Mouse (Mus musculus) midbrain, postnatal 0 days (tissue): ENCODE data around the gene Rere. TPM values are rescaled to one million over a fixed set of nuclear protein-coding genes. Genes with fewer than 3 reads are reported as not detected.

Source experiments
- ATAC-seq: fragments of 200-750 bp; cut with Nextera tagmentation; 2 replicates; pipeline ENCODE4 v1.8.0; 2017; ENCODE audit warnings: moderate number of reproducible peaks, mild to moderate bottlenecking, moderate TSS enrichment, moderate library complexity; ENCODE audit not compliant: low FRiP score
- DNase-seq: peaks from one replicate; pipeline ENCODE4 v3.0.0-alpha.2; 2015; ENCODE audit warnings: low spot score
- H3K27ac ChIP-seq: fragments of 300-500 bp; sonication (generic); 2 replicates; pipeline ENCODE4 v1.5.1; 2014; ENCODE audit warnings: low read depth, mild to moderate bottlenecking, low read length, mixed read lengths
- H3K27me3 ChIP-seq: fragments of 300-500 bp; sonication (generic); 2 replicates; pipeline ENCODE4 v1.6.1; 2014; ENCODE audit warnings: low read length, control low read depth, mixed read lengths; ENCODE audit not compliant: insufficient read depth
- H3K36me3 ChIP-seq: fragments of 300-500 bp; sonication (generic); 2 replicates; pipeline ENCODE4 v1.6.1; 2014; ENCODE audit warnings: low read length, control low read depth, mixed read lengths; ENCODE audit not compliant: insufficient read depth
- H3K4me1 ChIP-seq: fragments of 300-500 bp; sonication (generic); 2 replicates; pipeline ENCODE4 v1.6.1; 2014; ENCODE audit warnings: mild to moderate bottlenecking, control low read depth, antibody characterized with exemption, low read length, mixed read lengths; ENCODE audit not compliant: insufficient read depth
- H3K4me2 ChIP-seq: fragments of 300-500 bp; sonication (generic); 2 replicates; pipeline ENCODE4 v1.6.1; 2014; ENCODE audit warnings: low read depth, mild to moderate bottlenecking, low read length, mixed read lengths; ENCODE audit not compliant: poor library complexity, severe bottlenecking
- H3K4me3 ChIP-seq: fragments of 300-500 bp; sonication (generic); 2 replicates; pipeline ENCODE4 v1.5.1; 2014; ENCODE audit warnings: low read depth, mild to moderate bottlenecking, low read length, moderate library complexity
- H3K9ac ChIP-seq: fragments of 300-500 bp; sonication (generic); replicated peaks from 2 replicates; pipeline ENCODE4 v1.6.1; 2014; ENCODE audit warnings: mild to moderate bottlenecking, low read length, moderate library complexity, mixed read lengths; ENCODE audit not compliant: poor library complexity, severe bottlenecking
- H3K9me3 ChIP-seq: fragments of 300-500 bp; sonication (generic); 2 replicates; pipeline ENCODE4 v1.6.1; 2016; ENCODE audit warnings: low read length, control low read depth
- CTCF ChIP-seq: IDR thresholded peaks from 2 replicates; pipeline ENCODE4 v1.5.1; 2016; ENCODE audit warnings: antibody characterized with exemption, mild to moderate bottlenecking
- WGBS: fragments of 180-500 bp; shearing (Covaris S2); extraction: QIAGEN DNeasy Blood & Tissue Kit; methylation state at CpG from one replicate; pipeline ENCODE4 v1.1.7; 2014; 5-methylcytosine and 5-hydroxymethylcytosine counted together
- polyA plus RNA-seq: library from polyadenylated mRNA; unstranded; fragments of >200 nt; fragmentation: Nextera tagmentation; extraction: Ambion mirVana; gene quantifications from 2 replicates; pipeline ENCODE4 v1.2.1, GENCODE M21; 2015
- total RNA-seq: library from RNA; depleted of rRNA; stranded (reverse); fragments of >200 nt; gene quantifications from 2 replicates; pipeline ENCODE4 v1.2.3, GENCODE M21; 2014

The Rere gene
- total and polyA plus RNA-seq, 2 experiments from 2014 or later = 22.7 to 36.8 TPM

GRCm38 (mm10) chr4:150379313-150379712, 97.9 kb downstream of the Rere start:
- Histone ChIP-seq H3K9ac (no peak overlapping the region), H3K4me2 (no peak overlapping the region), H3K27ac (no peak overlapping the region), H3K9me3 (no peaks in the 10 kb centered on the region), H3K36me3 (no peaks in the 10 kb centered on the region), H3K4me3 (no peak overlapping the region), H3K4me1 (0 out of 2 replicates have a peak, but pooled peaks cover 3% of the 10 kb centered on the region), H3K27me3 (no peaks in the 10 kb centered on the region)
- 85% methylated on average over 6 of the region's 6 CpGs for WGBS
- TF ChIP-seq CTCF = no peak
- no peak for DNase-seq
- no peak for ATAC-seq

DNA sequence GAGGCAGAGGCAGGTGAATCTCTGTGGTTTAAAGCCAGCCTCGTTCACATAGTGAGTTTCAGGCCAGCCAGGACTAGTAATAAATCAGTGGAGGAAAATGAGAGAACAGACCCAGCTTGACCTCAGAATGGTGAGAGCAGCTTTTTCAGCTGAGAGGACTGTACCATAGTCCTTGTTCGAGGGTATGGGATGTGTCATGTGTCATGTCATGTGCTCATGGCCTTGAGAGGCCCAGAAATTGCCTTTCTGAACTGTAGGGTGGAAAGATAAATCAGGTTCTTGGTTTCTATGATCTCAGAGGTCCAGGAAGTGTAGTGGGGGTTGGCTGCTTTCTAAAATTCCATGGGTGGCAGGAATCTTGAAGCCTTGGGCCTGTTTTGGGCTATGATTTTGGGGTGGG, 98.3 kb downstream of the Rere start:
- Histone ChIP-seq H3K4me3 (no peak overlapping the region), H3K4me2 (no peak overlapping the region), H3K9ac (no peak overlapping the region), H3K27me3 (no peaks in the 10 kb centered on the region), H3K36me3 (no peaks in the 10 kb centered on the region), H3K9me3 (no peaks in the 10 kb centered on the region), H3K27ac (no peak overlapping the region), H3K4me1 (0 out of 2 replicates have a peak, but pooled peaks cover under 1% of the 10 kb centered on the region)
- ATAC-seq (no peak), DNase-seq (no peak)
- TF ChIP-seq CTCF = no peak
- 78% methylated on average over 2 of the region's 2 CpGs for WGBS

DNA sequence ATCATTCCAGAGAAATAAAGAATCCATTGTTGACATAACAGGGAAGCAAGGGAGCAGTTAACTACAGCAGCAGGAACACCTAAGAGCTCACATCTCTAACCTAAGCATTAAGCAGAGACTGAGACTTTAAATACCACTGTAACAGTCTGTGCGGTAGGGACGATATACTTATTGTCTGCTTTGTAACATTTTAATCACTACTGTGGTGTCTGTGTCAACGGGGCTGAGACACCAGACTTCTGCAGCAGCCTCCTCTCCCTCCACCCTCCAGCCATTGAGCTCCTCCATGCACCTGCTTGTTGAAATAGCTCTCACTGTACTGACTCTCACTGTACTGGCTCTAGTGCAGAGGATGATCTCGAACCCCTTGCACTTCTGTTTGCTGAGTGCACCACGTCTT, 98.8 kb downstream of the Rere start:
- WGBS = 55% methylated on average over 5 of the region's 5 CpGs
- H3K4me2 ChIP-seq = no peak overlapping the region
- no peaks in the 10 kb centered on the region for H3K4me1 ChIP-seq
- no peak for TF ChIP-seq CTCF
- no peaks in the 10 kb centered on the region for H3K27me3 ChIP-seq
- H3K9ac ChIP-seq = no peak overlapping the region
- ATAC-seq = no peak
- H3K9me3 ChIP-seq = no peaks in the 10 kb centered on the region
- H3K4me3 ChIP-seq = no peak overlapping the region
- DNase-seq = no peak
- no peak overlapping the region for H3K27ac ChIP-seq
- no peaks in the 10 kb centered on the region for H3K36me3 ChIP-seq

DNA sequence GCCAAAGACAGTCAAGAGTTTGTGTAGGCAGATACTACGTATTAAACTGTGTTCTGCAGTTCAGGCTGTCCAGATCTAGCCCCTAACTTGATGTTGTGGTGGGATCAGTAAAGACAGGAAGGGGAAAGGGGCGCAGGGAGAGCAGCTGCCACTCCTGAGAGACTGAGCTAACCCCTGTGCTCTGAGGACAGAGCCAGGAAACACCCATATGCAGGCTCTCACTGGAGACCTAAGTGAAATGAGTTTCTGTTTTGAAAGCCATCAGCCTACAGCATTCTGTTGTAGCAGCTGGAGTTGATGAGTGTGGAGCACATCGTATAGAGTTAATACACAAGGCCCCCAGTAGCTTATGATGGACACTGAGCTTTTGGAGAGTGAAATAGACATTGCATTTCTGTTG, 101.1 kb downstream of the Rere start:
- Histone ChIP-seq H3K4me2 (no peak overlapping the region), H3K4me1 (no peaks in the 10 kb centered on the region), H3K27ac (no peak overlapping the region), H3K9ac (no peak overlapping the region), H3K4me3 (no peak overlapping the region), H3K36me3 (no peaks in the 10 kb centered on the region), H3K9me3 (no peaks in the 10 kb centered on the region), H3K27me3 (no peaks in the 10 kb centered on the region)
- TF ChIP-seq CTCF = no peak
- no peak for ATAC-seq
- DNase-seq = no peak
- 82% methylated on average over 3 of the region's 3 CpGs for WGBS

GRCm38 (mm10) chr4:150384405-150384804, 103.0 kb downstream of the Rere start:
- 46% methylated on average over 8 of the region's 8 CpGs for WGBS
- DNase-seq (peak; percentile 27), ATAC-seq (no peak)
- H3K27ac ChIP-seq = no peak overlapping the region
- no peak overlapping the region for H3K4me2 ChIP-seq
- H3K9me3 ChIP-seq = no peaks in the 10 kb centered on the region
- no peaks in the 10 kb centered on the region for H3K4me1 ChIP-seq
- no peak overlapping the region for H3K9ac ChIP-seq
- no peaks in the 10 kb centered on the region for H3K27me3 ChIP-seq
- no peak overlapping the region for H3K4me3 ChIP-seq
- no peaks in the 10 kb centered on the region for H3K36me3 ChIP-seq
- no peak for TF ChIP-seq CTCF

DNA sequence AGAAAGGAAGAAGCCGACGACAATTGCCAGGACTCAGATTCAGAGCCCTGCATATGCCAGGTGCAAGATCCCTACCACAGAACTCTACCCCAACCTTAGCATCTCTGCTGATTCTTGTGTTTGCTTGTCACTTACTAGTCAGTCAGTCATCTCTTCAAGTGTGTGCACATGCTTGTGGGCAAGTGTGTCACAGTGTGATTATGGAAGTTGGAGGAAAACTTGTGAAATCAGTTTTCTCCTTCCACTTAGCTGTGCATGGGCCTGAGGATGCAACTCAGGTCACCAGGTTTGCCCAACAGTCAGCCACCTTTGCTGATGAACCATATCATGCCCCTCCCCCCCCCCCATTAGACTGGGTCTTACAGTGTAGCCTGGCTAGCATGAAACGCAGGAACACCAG, 103.5 kb downstream of the Rere start:
- H3K9me3 ChIP-seq = no peaks in the 10 kb centered on the region
- DNase-seq (no peak), ATAC-seq (no peak)
- H3K9ac ChIP-seq = no peak overlapping the region
- no peak overlapping the region for H3K4me3 ChIP-seq
- no peak overlapping the region for H3K4me2 ChIP-seq
- TF ChIP-seq CTCF = no peak
- no peaks in the 10 kb centered on the region for H3K4me1 ChIP-seq
- WGBS = 74% methylated on average over 3 of the region's 3 CpGs
- no peaks in the 10 kb centered on the region for H3K27me3 ChIP-seq
- no peaks in the 10 kb centered on the region for H3K36me3 ChIP-seq
- H3K27ac ChIP-seq = no peak overlapping the region
